Mouse (Mus musculus) intestine, embryonic 15.5 days (tissue): ENCODE results near the gene Bach2. TPM values are rescaled to one million over a fixed set of nuclear protein-coding genes. Genes with fewer than 3 reads are reported as not detected.

Experiments
- ATAC-seq: fragments of 200-750 bp; cut with Nextera tagmentation; 2 replicates; pipeline ENCODE4 v1.8.0; 2017; ENCODE audit warnings: moderate TSS enrichment, moderate library complexity
- H3K27ac ChIP-seq: fragments of 300-500 bp; sonication (generic); 2 replicates; pipeline ENCODE4 v1.5.1; 2015; ENCODE audit warnings: mild to moderate bottlenecking, inconsistent platforms
- H3K27me3 ChIP-seq: fragments of 300-500 bp; sonication (generic); replicated peaks from 2 replicates; pipeline ENCODE4 v1.6.1; 2015; ENCODE audit warnings: inconsistent platforms
- H3K36me3 ChIP-seq: fragments of 300-500 bp; sonication (generic); 2 replicates; pipeline ENCODE4 v1.6.1; 2015; ENCODE audit warnings: inconsistent platforms
- H3K4me1 ChIP-seq: fragments of 300-500 bp; sonication (generic); replicated peaks from 2 replicates; pipeline ENCODE4 v1.6.1; 2015; ENCODE audit warnings: inconsistent platforms
- H3K4me2 ChIP-seq: fragments of 300-500 bp; sonication (generic); replicated peaks from 2 replicates; pipeline ENCODE4 v1.6.1; 2015; ENCODE audit warnings: mild to moderate bottlenecking, inconsistent platforms
- H3K4me3 ChIP-seq: fragments of 300-500 bp; sonication (generic); replicated peaks from 2 replicates; pipeline ENCODE4 v1.5.1; 2015; ENCODE audit warnings: inconsistent platforms
- H3K9ac ChIP-seq: fragments of 300-500 bp; sonication (generic); 2 replicates; pipeline ENCODE4 v1.6.1; 2015; ENCODE audit warnings: inconsistent platforms
- H3K9me3 ChIP-seq: fragments of 300-500 bp; sonication (generic); 2 replicates; pipeline ENCODE4 v1.6.1; 2016; ENCODE audit warnings: inconsistent platforms
- WGBS: fragments of 180-500 bp; shearing (Covaris S2); methylation state at CpG from one replicate; pipeline ENCODE4 v1.1.7; 2015; 5-methylcytosine and 5-hydroxymethylcytosine counted together
- polyA plus RNA-seq: library from polyadenylated mRNA; unstranded; fragments of >200 nt; fragmentation: Nextera tagmentation; extraction: Ambion mirVana; gene quantifications from 2 replicates; pipeline ENCODE4 v1.2.1, GENCODE M21; 2015

Gene Bach2
- polyA plus RNA-seq, 1 experiment from 2014 or later, result 4.7 TPM

GRCm38 (mm10) chr4:32288036-32288860 is 49.6 kb downstream of the Bach2 start:
- WGBS, result 15% methylated on average over 11 of the region's 11 CpGs
- Histone ChIP-seq H3K36me3 (no peaks in the 10 kb centered on the region), H3K4me1 (peaks cover 32% of the 10 kb centered on the region), H3K27ac (no peak overlapping the region), H3K4me3 (no peak overlapping the region), H3K27me3 (no peaks in the 10 kb centered on the region), H3K4me2 (peak overlapping the region; percentile 18; the same call in 1 of the 2 replicates), H3K9me3 (no peaks in the 10 kb centered on the region), H3K9ac (no peak overlapping the region)
- ATAC-seq, result peak; percentile 77

- H3K9ac ChIP-seq, result no peak overlapping the region
- no peaks in the 10 kb centered on the region for H3K27me3 ChIP-seq
- no peaks in the 10 kb centered on the region for H3K36me3 ChIP-seq
- 63% methylated on average over 6 of the region's 6 CpGs for WGBS
- peaks cover 33% of the 10 kb centered on the region for H3K4me1 ChIP-seq
- no peak overlapping the region for H3K4me3 ChIP-seq
- H3K4me2 ChIP-seq, result no peak overlapping the region
- no peaks in the 10 kb centered on the region for H3K9me3 ChIP-seq
- no peak overlapping the region for H3K27ac ChIP-seq
- ATAC-seq, result 0 out of 2 replicates have a peak, but pooled peaks have one; percentile 20
Measured at GRCm38 (mm10) chr4:32289845-32290244, 51.2 kb downstream of the Bach2 start.

- Histone ChIP-seq H3K27ac (0 out of 2 replicates have a peak overlapping the region, but pooled peaks have one; percentile 1), H3K36me3 (no peaks in the 10 kb centered on the region), H3K4me1 (peaks cover 33% of the 10 kb centered on the region), H3K4me3 (no peak overlapping the region), H3K4me2 (no peak overlapping the region), H3K9me3 (no peaks in the 10 kb centered on the region), H3K27me3 (no peaks in the 10 kb centered on the region), H3K9ac (no peak overlapping the region)
- WGBS, result 74% methylated on average over 4 of the region's 4 CpGs
- ATAC-seq, result no peak
Measured at GRCm38 (mm10) chr4:32291406-32291805, 52.8 kb downstream of the Bach2 start.

- no peak overlapping the region for H3K4me3 ChIP-seq
- H3K36me3 ChIP-seq, result no peaks in the 10 kb centered on the region
- no peak overlapping the region for H3K9ac ChIP-seq
- peaks cover 28% of the 10 kb centered on the region for H3K4me1 ChIP-seq
- ATAC-seq, result no peak
- no peak overlapping the region for H3K4me2 ChIP-seq
- no peak overlapping the region for H3K27ac ChIP-seq
- H3K9me3 ChIP-seq, result no peaks in the 10 kb centered on the region
- no peaks in the 10 kb centered on the region for H3K27me3 ChIP-seq
- 57% methylated on average over 7 of the region's 7 CpGs for WGBS
Measured at GRCm38 (mm10) chr4:32293686-32294265, 55.2 kb downstream of the Bach2 start.

- H3K27ac ChIP-seq, result no peak overlapping the region
- ATAC-seq, result peak; percentile 66
- H3K9me3 ChIP-seq, result no peaks in the 10 kb centered on the region
- H3K4me2 ChIP-seq, result no peak overlapping the region
- H3K27me3 ChIP-seq, result no peaks in the 10 kb centered on the region
- WGBS, result 39% methylated on average over 6 of the region's 6 CpGs
- H3K4me1 ChIP-seq, result peaks cover 5% of the 10 kb centered on the region; the same call in 1 of the 2 replicates
- no peak overlapping the region for H3K4me3 ChIP-seq
- H3K9ac ChIP-seq, result no peak overlapping the region
- no peaks in the 10 kb centered on the region for H3K36me3 ChIP-seq
Measured at GRCm38 (mm10) chr4:32297071-32297671, 58.6 kb downstream of the Bach2 start.

- no peak overlapping the region for H3K4me3 ChIP-seq
- no peaks in the 10 kb centered on the region for H3K36me3 ChIP-seq
- H3K27ac ChIP-seq, result no peak overlapping the region
- H3K9ac ChIP-seq, result no peak overlapping the region
- ATAC-seq, result no peak
- peaks cover 17% of the 10 kb centered on the region for H3K4me1 ChIP-seq
- no peaks in the 10 kb centered on the region for H3K27me3 ChIP-seq
- 52% methylated on average over 3 of the region's 3 CpGs for WGBS
- no peaks in the 10 kb centered on the region for H3K9me3 ChIP-seq
- no peak overlapping the region for H3K4me2 ChIP-seq
Measured at GRCm38 (mm10) chr4:32299221-32299620, 60.6 kb downstream of the Bach2 start.

GRCm38 (mm10) chr4:32299970-32300369 is 61.4 kb downstream of the Bach2 start:
- WGBS, result 82% methylated on average over 3 of the region's 3 CpGs
- Histone ChIP-seq H3K9me3 (no peaks in the 10 kb centered on the region), H3K4me2 (no peak overlapping the region), H3K27ac (no peak overlapping the region), H3K36me3 (no peaks in the 10 kb centered on the region), H3K4me1 (peaks cover 22% of the 10 kb centered on the region), H3K9ac (no peak overlapping the region), H3K4me3 (no peak overlapping the region), H3K27me3 (no peaks in the 10 kb centered on the region)
- ATAC-seq, result no peak

GRCm38 (mm10) chr4:32302668-32303067 is 64.1 kb downstream of the Bach2 start:
- Histone ChIP-seq H3K4me2 (peak overlapping the region; percentile 19), H3K9me3 (no peaks in the 10 kb centered on the region), H3K27ac (peak overlapping the region; percentile 80), H3K36me3 (no peaks in the 10 kb centered on the region), H3K4me1 (peaks cover 44% of the 10 kb centered on the region), H3K27me3 (no peaks in the 10 kb centered on the region), H3K9ac (no peak overlapping the region), H3K4me3 (no peak overlapping the region)
- ATAC-seq, result peak; percentile 32; the same call in 1 of the 2 replicates
- WGBS, result 41% methylated on average over 5 of the region's 5 CpGs

- H3K36me3 ChIP-seq, result no peaks in the 10 kb centered on the region
- no peaks in the 10 kb centered on the region for H3K27me3 ChIP-seq
- no peaks in the 10 kb centered on the region for H3K9me3 ChIP-seq
- H3K4me1 ChIP-seq, result peaks cover 44% of the 10 kb centered on the region
- 25% methylated on average over 4 of the region's 4 CpGs for WGBS
- peak overlapping the region; percentile 49 for H3K4me2 ChIP-seq
- peak overlapping the region; percentile 80 for H3K27ac ChIP-seq
- no peak overlapping the region for H3K9ac ChIP-seq
- H3K4me3 ChIP-seq, result no peak overlapping the region
- ATAC-seq, result peak; percentile 79
Measured at GRCm38 (mm10) chr4:32303076-32303475, 64.5 kb downstream of the Bach2 start.

- no peak overlapping the region for H3K4me3 ChIP-seq
- no peaks in the 10 kb centered on the region for H3K27me3 ChIP-seq
- peak; percentile 78 for ATAC-seq
- WGBS, result 8% methylated on average over 8 of the region's 8 CpGs
- H3K9me3 ChIP-seq, result no peaks in the 10 kb centered on the region
- peak overlapping the region; percentile 49 for H3K4me2 ChIP-seq
- H3K36me3 ChIP-seq, result no peaks in the 10 kb centered on the region
- H3K27ac ChIP-seq, result peak overlapping the region; percentile 80
- H3K4me1 ChIP-seq, result peaks cover 44% of the 10 kb centered on the region
- no peak overlapping the region for H3K9ac ChIP-seq
Measured at GRCm38 (mm10) chr4:32303674-32304073, 65.1 kb downstream of the Bach2 start.

- H3K4me2 ChIP-seq, result peak overlapping the region; percentile 15
- ATAC-seq, result peak; percentile 39; the same call in 1 of the 2 replicates
- peak overlapping the region; percentile 80 for H3K27ac ChIP-seq
- no peak overlapping the region for H3K9ac ChIP-seq
- no peaks in the 10 kb centered on the region for H3K27me3 ChIP-seq
- H3K9me3 ChIP-seq, result no peaks in the 10 kb centered on the region
- no peak overlapping the region for H3K4me3 ChIP-seq
- 20% methylated on average over 6 of the region's 6 CpGs for WGBS
- peaks cover 44% of the 10 kb centered on the region for H3K4me1 ChIP-seq
- H3K36me3 ChIP-seq, result no peaks in the 10 kb centered on the region
Measured at GRCm38 (mm10) chr4:32304221-32304703, 65.7 kb downstream of the Bach2 start.

- H3K36me3 ChIP-seq, result no peaks in the 10 kb centered on the region
- H3K27ac ChIP-seq, result peak overlapping the region; percentile 80; the same call in 1 of the 2 replicates
- H3K4me2 ChIP-seq, result peak overlapping the region; percentile 15
- WGBS, result 45% methylated on average over 18 of the region's 18 CpGs
- H3K9me3 ChIP-seq, result no peaks in the 10 kb centered on the region
- ATAC-seq, result no peak
- H3K4me3 ChIP-seq, result no peak overlapping the region
- H3K27me3 ChIP-seq, result no peaks in the 10 kb centered on the region
- peaks cover 44% of the 10 kb centered on the region for H3K4me1 ChIP-seq
- no peak overlapping the region for H3K9ac ChIP-seq
Measured at GRCm38 (mm10) chr4:32305036-32305615, 66.5 kb downstream of the Bach2 start.
